In the genomic region with DNA sequence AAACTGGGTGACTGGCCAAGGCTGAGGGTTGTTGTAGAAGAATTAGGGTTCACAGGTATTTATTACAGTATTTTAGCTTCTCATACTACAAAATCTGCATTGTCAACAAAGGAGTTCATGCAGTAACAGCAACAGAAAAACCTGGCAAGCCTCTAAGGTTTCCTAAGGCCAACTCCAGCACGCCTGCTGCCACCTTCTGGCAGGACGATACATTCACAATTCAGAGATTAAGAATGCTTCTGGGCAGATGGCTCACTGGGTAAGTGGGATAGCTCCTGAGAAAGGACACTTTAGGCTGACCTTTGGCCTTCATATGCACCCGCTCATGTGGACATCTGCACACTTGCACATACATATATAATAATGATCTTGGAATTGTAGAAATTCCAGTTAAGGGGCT, we compare ENCODE assay signal across 10 mouse cellular contexts. TPM values are rescaled to one million over a fixed set of nuclear protein-coding genes. Genes with fewer than 3 reads are reported as not detected.
DNase-seq lines count a peak whose midpoint lies in the region; ATAC-seq lines count a peak whose summit lies in the region.
"Had no signal": no experiment of that assay in that cellular context is flagged by ENCODE, and none has a peak within 500 bp of the region (broad histone marks: within the 10 kb centered on the region; RNA-seq: fewer than 3 reads in every experiment).

No protein-coding gene starts in this region.

- H3K4me1 ChIP-seq in midbrain, embryonic 14.5 days (ENCODE audit: control insufficient read depth, insufficient read depth, low read length), result no peaks in the 10 kb centered on the region
- no peaks in the 10 kb centered on the region for H3K4me1 ChIP-seq in midbrain, embryonic 15.5 days
- H3K4me1 ChIP-seq in limb, embryonic 10.5 days, result no peaks in the 10 kb centered on the region

- intact Hi-C loops in heart, postnatal 36 days (cut with DNase I), result no loop called here

- H3K27me3 ChIP-seq in midbrain, embryonic 14.5 days (ENCODE audit: control insufficient read depth, insufficient read depth, low read length), result no peaks in the 10 kb centered on the region
- H3K27me3 ChIP-seq in midbrain, embryonic 15.5 days (replicated peaks), result no peaks in the 10 kb centered on the region
- no peaks in the 10 kb centered on the region for H3K27me3 ChIP-seq in limb, embryonic 10.5 days (ENCODE audit: low read depth, poor library complexity, severe bottlenecking)

- WGBS in midbrain, embryonic 14.5 days, result 53% methylated on average over 3 of the region's 3 CpGs
- 49% methylated on average over 3 of the region's 3 CpGs for WGBS in midbrain, embryonic 15.5 days
- WGBS in limb, embryonic 10.5 days, result 63% methylated on average over 3 of the region's 3 CpGs

- DNase-seq in midbrain, embryonic 14.5 days, result peak; percentile 76
- peak; percentile 46 for DNase-seq in T-cell, adult 2 months (ENCODE audit: low spot score)
- DNase-seq in cerebellum, postnatal 25 days, result peak; percentile 57 to 77
- DNase-seq in heart, postnatal 36 days, result peak; percentile 51 to 63
- DNase-seq in limb, embryonic 10.5 days (ENCODE audit: low spot score), result peak; percentile 38
- peak; percentile 32 for DNase-seq in yolk sac, embryonic 10.5 days (ENCODE audit: low spot score)

- H3K27ac ChIP-seq in midbrain, embryonic 14.5 days (replicated peaks; ENCODE audit: low read depth, low read length), result no peak overlapping the region
- no peak overlapping the region for H3K27ac ChIP-seq in midbrain, embryonic 15.5 days
- no peak overlapping the region for H3K27ac ChIP-seq in limb, embryonic 10.5 days

- peaks cover 77% of the 10 kb centered on the region for H3K36me3 ChIP-seq in midbrain, embryonic 14.5 days (ENCODE audit: control insufficient read depth, insufficient read depth, low read length)
- H3K36me3 ChIP-seq in midbrain, embryonic 15.5 days (replicated peaks), result peaks cover 40% of the 10 kb centered on the region
- peaks cover 97% of the 10 kb centered on the region for H3K36me3 ChIP-seq in limb, embryonic 10.5 days

- no peak overlapping the region for H3K4me3 ChIP-seq in midbrain, embryonic 14.5 days (replicated peaks; ENCODE audit: low read depth, low read length)
- H3K4me3 ChIP-seq in midbrain, embryonic 15.5 days, result no peak overlapping the region
- H3K4me3 ChIP-seq in limb, embryonic 10.5 days, result no peak overlapping the region
- H3K4me3 ChIP-seq: myocyte had no signal

- no peak overlapping the region for H3K9ac ChIP-seq in midbrain, embryonic 14.5 days (replicated peaks; ENCODE audit: low read length)
- no peak overlapping the region for H3K9ac ChIP-seq in midbrain, embryonic 15.5 days

- H3K9me3 ChIP-seq in midbrain, embryonic 14.5 days (ENCODE audit: control insufficient read depth, low read length), result no peaks in the 10 kb centered on the region
- no peaks in the 10 kb centered on the region for H3K9me3 ChIP-seq in midbrain, embryonic 15.5 days
- H3K9me3 ChIP-seq in limb, embryonic 10.5 days (replicated peaks), result no peaks in the 10 kb centered on the region

- no peak for ATAC-seq in midbrain, embryonic 14.5 days (ENCODE audit: low FRiP score, low TSS enrichment)
- ATAC-seq in midbrain, embryonic 15.5 days (replicated peaks), result no peak
- peak; percentile 76 for ATAC-seq in neutrophil, adult 5-6 weeks (ENCODE audit: extremely low read depth, insufficient number of reproducible peaks, low FRiP score, poor library complexity, severe bottlenecking)

- H3K4me2 ChIP-seq in midbrain, embryonic 14.5 days (ENCODE audit: low read length), result no peak overlapping the region
- H3K4me2 ChIP-seq in midbrain, embryonic 15.5 days, result no peak overlapping the region

RNA-seq across cellular contexts. Expression of a gene that starts 9.3 kb away (rescaled TPM):
- polyA plus RNA-seq in midbrain, embryonic 14.5 days (2014; fragmentation: Nextera tagmentation; extraction: Ambion mirVana), result 214 and 233 TPM in 2 replicates
- polyA plus RNA-seq in midbrain, embryonic 15.5 days (2015; fragmentation: Nextera tagmentation; extraction: Ambion mirVana), result 204 and 211 TPM in 2 replicates
- 100 to 1,000 TPM; 218 to 234 TPM for total RNA-seq in heart, postnatal 36 days (2021)
- polyA plus RNA-seq in limb, embryonic 10.5 days (2016; fragmentation: Nextera tagmentation; extraction: Ambion mirVana), result 353 and 441 TPM in 2 replicates
- 43.3 and 46.4 TPM in 2 replicates for total RNA-seq in neutrophil, adult 5-6 weeks (2017)

RNA-seq across cellular contexts. Expression of a gene that starts 9.3 kb away (rescaled TPM):
- 31.5 and 49.6 TPM in 2 replicates for polyA plus RNA-seq in midbrain, embryonic 14.5 days (2014; fragmentation: Nextera tagmentation; extraction: Ambion mirVana)
- 35.8 and 36.5 TPM in 2 replicates for polyA plus RNA-seq in midbrain, embryonic 15.5 days (2015; fragmentation: Nextera tagmentation; extraction: Ambion mirVana)
- total RNA-seq in heart, postnatal 36 days (2021), result 10 to 100 TPM; 17.4 to 19.9 TPM
- 52.4 and 56.0 TPM in 2 replicates for polyA plus RNA-seq in limb, embryonic 10.5 days (2016; fragmentation: Nextera tagmentation; extraction: Ambion mirVana)
- total RNA-seq in neutrophil, adult 5-6 weeks (2017), result 108 and 120 TPM in 2 replicates

RNA-seq across cellular contexts. Expression of a gene that starts 32.8 kb away (rescaled TPM):
- polyA plus RNA-seq in midbrain, embryonic 14.5 days (2014; fragmentation: Nextera tagmentation; extraction: Ambion mirVana), result 94.6 and 126 TPM in 2 replicates
- polyA plus RNA-seq in midbrain, embryonic 15.5 days (2015; fragmentation: Nextera tagmentation; extraction: Ambion mirVana), result 104 and 106 TPM in 2 replicates
- total RNA-seq in heart, postnatal 36 days (2021), result 100 to 1,000 TPM; 124 to 126 TPM
- 61.3 and 67.2 TPM in 2 replicates for polyA plus RNA-seq in limb, embryonic 10.5 days (2016; fragmentation: Nextera tagmentation; extraction: Ambion mirVana)
- total RNA-seq in neutrophil, adult 5-6 weeks (2017), result 89.3 and 89.6 TPM in 2 replicates

RNA-seq across cellular contexts. Expression of a gene that starts 50.6 kb away (rescaled TPM):
- not detected in 2 replicates for polyA plus RNA-seq in midbrain, embryonic 14.5 days (2014; fragmentation: Nextera tagmentation; extraction: Ambion mirVana)
- polyA plus RNA-seq in midbrain, embryonic 15.5 days (2015; fragmentation: Nextera tagmentation; extraction: Ambion mirVana), result not detected in 2 replicates
- total RNA-seq in heart, postnatal 36 days (2021), result not detected
- not detected in 2 replicates for polyA plus RNA-seq in limb, embryonic 10.5 days (2016; fragmentation: Nextera tagmentation; extraction: Ambion mirVana)
- total RNA-seq in neutrophil, adult 5-6 weeks (2017), result not detected in 2 replicates
- polyA plus RNA-seq: frontal cortex, adult 2 months; myocyte had no signal
